Mouse (Mus musculus) limb, embryonic 15.5 days (tissue): ENCODE measurements at regions not wholly inside any gene's neighbourhood (a gene's known extent, or its start where the extent isn't known, plus 50 kb on each side); places are given as distances from the start of the nearest gene placed in this dataset.

Source experiments
- ATAC-seq: fragments of 200-750 bp; cut with Nextera tagmentation; 2 replicates; pipeline ENCODE4 v1.8.0; 2017; ENCODE audit warnings: low read depth, moderate TSS enrichment; ENCODE audit not compliant: insufficient number of reproducible peaks, low FRiP score, low TSS enrichment
- H3K27ac ChIP-seq: fragments of 300-500 bp; sonication (generic); 2 replicates; pipeline ENCODE4 v1.5.1; 2015; ENCODE audit warnings: moderate library complexity, mild to moderate bottlenecking, inconsistent platforms
- H3K27me3 ChIP-seq: fragments of 300-500 bp; sonication (generic); 2 replicates; pipeline ENCODE4 v1.6.1; 2015; ENCODE audit warnings: inconsistent platforms
- H3K36me3 ChIP-seq: fragments of 300-500 bp; sonication (generic); 2 replicates; pipeline ENCODE4 v1.6.1; 2015; ENCODE audit warnings: inconsistent platforms
- H3K4me1 ChIP-seq: fragments of 300-500 bp; sonication (generic); 2 replicates; pipeline ENCODE4 v1.6.1; 2015; ENCODE audit warnings: inconsistent platforms
- H3K4me2 ChIP-seq: fragments of 300-500 bp; sonication (generic); 2 replicates; pipeline ENCODE4 v1.6.1; 2015; ENCODE audit warnings: mild to moderate bottlenecking, inconsistent platforms
- H3K4me3 ChIP-seq: fragments of 300-500 bp; sonication (generic); 2 replicates; pipeline ENCODE4 v1.5.1; 2015; ENCODE audit warnings: mild to moderate bottlenecking, inconsistent platforms
- H3K9ac ChIP-seq: fragments of 300-500 bp; sonication (generic); 2 replicates; pipeline ENCODE4 v1.6.1; 2015; ENCODE audit warnings: inconsistent platforms
- H3K9me3 ChIP-seq: fragments of 300-500 bp; sonication (generic); 2 replicates; pipeline ENCODE4 v1.6.1; 2016; ENCODE audit warnings: inconsistent platforms
- WGBS: fragments of 180-500 bp; shearing (Covaris S2); methylation state at CpG from one replicate; pipeline ENCODE4 v1.1.7; 2015; 5-methylcytosine and 5-hydroxymethylcytosine counted together

GRCm38 (mm10) chr11:89932231-89932865 is 70.3 kb downstream of the Pctp start:
- H3K27ac ChIP-seq: no peak overlapping the region
- H3K9me3 ChIP-seq: no peaks in the 10 kb centered on the region
- H3K4me1 ChIP-seq: no peaks in the 10 kb centered on the region
- no peaks in the 10 kb centered on the region for H3K27me3 ChIP-seq
- H3K4me2 ChIP-seq: no peak overlapping the region
- H3K4me3 ChIP-seq: no peak overlapping the region
- no peak for ATAC-seq
- WGBS: 63% methylated on average over 8 of the region's 8 CpGs
- no peak overlapping the region for H3K9ac ChIP-seq
- H3K36me3 ChIP-seq: no peaks in the 10 kb centered on the region

- no peak overlapping the region for H3K27ac ChIP-seq
- ATAC-seq: no peak
- H3K9ac ChIP-seq: no peak overlapping the region
- no peaks in the 10 kb centered on the region for H3K27me3 ChIP-seq
- H3K9me3 ChIP-seq: no peaks in the 10 kb centered on the region
- WGBS: 82% methylated on average over 12 of the region's 12 CpGs
- no peak overlapping the region for H3K4me2 ChIP-seq
- no peak overlapping the region for H3K4me3 ChIP-seq
- H3K36me3 ChIP-seq: no peaks in the 10 kb centered on the region
- no peaks in the 10 kb centered on the region for H3K4me1 ChIP-seq
Observed at GRCm38 (mm10) chr11:89929115-89929988, 73.3 kb downstream of the Pctp start.

DNA sequence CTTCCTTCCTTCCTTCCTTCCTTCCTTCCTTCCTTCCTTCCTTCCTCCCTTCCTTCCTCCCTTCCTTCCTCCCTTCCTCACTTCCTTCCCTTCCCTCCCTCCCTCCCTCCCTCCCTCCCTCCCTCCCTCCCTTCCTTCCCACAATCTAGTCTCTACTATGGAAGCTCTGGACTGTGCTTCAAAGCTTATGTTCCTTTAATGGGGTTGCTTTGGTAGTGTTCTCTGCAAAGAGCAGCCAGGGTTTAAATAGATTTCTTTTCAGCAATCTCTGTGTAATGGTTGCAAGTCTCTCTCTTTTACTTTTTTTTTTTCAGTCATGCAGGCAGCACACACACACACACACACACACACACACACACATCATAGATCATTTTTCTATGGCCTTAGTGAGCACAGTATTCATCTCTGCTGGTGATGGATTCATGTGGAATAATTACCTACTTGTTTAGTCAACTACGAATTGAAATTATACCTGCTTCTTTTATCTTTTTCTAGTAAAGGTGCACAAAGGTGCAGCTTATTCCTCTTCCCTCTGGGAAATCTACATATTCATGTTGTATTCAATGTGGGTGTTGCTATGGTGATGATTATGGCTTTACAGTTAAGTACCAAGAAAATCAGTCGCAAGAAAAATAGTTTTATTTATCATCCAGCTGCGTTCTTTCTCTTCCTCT is 75.1 kb downstream of the Pctp start:
- H3K27me3 ChIP-seq: no peaks in the 10 kb centered on the region
- H3K4me2 ChIP-seq: no peak overlapping the region
- no peak for ATAC-seq
- no peaks in the 10 kb centered on the region for H3K4me1 ChIP-seq
- no peaks in the 10 kb centered on the region for H3K9me3 ChIP-seq
- no peak overlapping the region for H3K4me3 ChIP-seq
- no peaks in the 10 kb centered on the region for H3K36me3 ChIP-seq
- no peak overlapping the region for H3K27ac ChIP-seq
- 84% methylated on average over 3 of the region's 3 CpGs for WGBS
- H3K9ac ChIP-seq: no peak overlapping the region

- Histone ChIP-seq H3K36me3 (no peaks in the 10 kb centered on the region), H3K9me3 (no peaks in the 10 kb centered on the region), H3K27ac (no peak overlapping the region), H3K9ac (no peak overlapping the region), H3K27me3 (no peaks in the 10 kb centered on the region), H3K4me2 (no peak overlapping the region), H3K4me1 (no peaks in the 10 kb centered on the region), H3K4me3 (no peak overlapping the region)
- no peak for ATAC-seq
- WGBS: 54% methylated on average over 6 of the region's 6 CpGs
Observed at GRCm38 (mm10) chr11:89922551-89922950, 80.1 kb downstream of the Pctp start.

GRCm38 (mm10) chr11:89921146-89921545 is 81.5 kb downstream of the Pctp start:
- Histone ChIP-seq H3K4me3 (no peak overlapping the region), H3K36me3 (no peaks in the 10 kb centered on the region), H3K4me1 (no peaks in the 10 kb centered on the region), H3K27me3 (no peaks in the 10 kb centered on the region), H3K9me3 (no peaks in the 10 kb centered on the region), H3K9ac (no peak overlapping the region), H3K27ac (no peak overlapping the region), H3K4me2 (no peak overlapping the region)
- 0 out of 2 replicates have a peak, but pooled peaks have one; percentile 52 for ATAC-seq
- 32% methylated on average over 6 of the region's 6 CpGs for WGBS

DNA sequence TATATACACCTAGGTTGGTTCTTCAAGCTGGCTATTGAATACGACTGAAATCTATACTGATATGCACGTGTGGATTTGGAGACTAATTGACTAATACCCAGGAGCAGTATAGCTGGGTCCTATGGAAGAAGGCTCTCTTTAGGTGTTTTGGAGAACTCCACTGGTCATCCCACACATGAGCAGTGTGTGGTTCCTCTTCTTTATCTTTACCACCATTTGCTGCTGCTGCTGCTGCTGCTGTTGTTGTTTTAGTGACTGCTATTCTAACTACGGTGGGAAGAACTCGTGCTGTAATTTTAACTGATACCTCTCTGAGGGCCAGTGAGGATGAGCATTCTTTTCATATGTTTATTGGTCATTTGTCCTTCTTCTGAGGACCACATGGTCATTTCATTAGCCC is 86.9 kb downstream of the Pctp start:
- 76% methylated on average over 4 of the region's 4 CpGs for WGBS
- Histone ChIP-seq H3K9ac (no peak overlapping the region), H3K27ac (no peak overlapping the region), H3K27me3 (no peaks in the 10 kb centered on the region), H3K9me3 (no peaks in the 10 kb centered on the region), H3K4me2 (no peak overlapping the region), H3K36me3 (no peaks in the 10 kb centered on the region), H3K4me1 (no peaks in the 10 kb centered on the region), H3K4me3 (no peak overlapping the region)
- ATAC-seq: no peak

DNA sequence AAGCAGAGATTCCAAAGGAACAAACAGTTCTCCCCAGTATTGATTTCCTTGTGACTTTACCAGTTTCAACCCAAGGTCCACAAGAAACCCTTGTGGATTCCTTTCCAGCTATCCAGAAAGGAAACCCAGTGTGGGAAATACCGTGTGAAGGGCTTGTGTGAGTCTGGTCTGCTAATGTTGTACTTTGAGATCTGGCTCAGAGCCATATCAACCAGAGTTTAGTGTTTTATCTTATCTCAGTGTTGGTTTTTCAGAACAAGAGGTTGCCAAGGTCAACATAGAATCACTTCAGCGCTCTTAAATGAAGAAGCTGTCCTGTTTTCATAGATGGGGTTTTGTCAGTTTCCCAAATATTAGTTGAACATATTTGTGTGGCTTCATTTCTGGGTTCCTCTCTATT is 88.1 kb downstream of the Pctp start:
- ATAC-seq: no peak
- Histone ChIP-seq H3K4me1 (no peaks in the 10 kb centered on the region), H3K36me3 (no peaks in the 10 kb centered on the region), H3K27me3 (no peaks in the 10 kb centered on the region), H3K4me3 (no peak overlapping the region), H3K4me2 (no peak overlapping the region), H3K9ac (no peak overlapping the region), H3K9me3 (no peaks in the 10 kb centered on the region), H3K27ac (no peak overlapping the region)
- 80% methylated on average over 2 of the region's 2 CpGs for WGBS

- Histone ChIP-seq H3K9ac (no peak overlapping the region), H3K27me3 (no peaks in the 10 kb centered on the region), H3K36me3 (no peaks in the 10 kb centered on the region), H3K27ac (no peak overlapping the region), H3K4me2 (no peak overlapping the region), H3K4me3 (no peak overlapping the region), H3K4me1 (no peaks in the 10 kb centered on the region), H3K9me3 (no peaks in the 10 kb centered on the region)
- 49% methylated on average over 9 of the region's 9 CpGs for WGBS
- no peak for ATAC-seq
Observed at GRCm38 (mm10) chr11:89901241-89901740, 101.4 kb downstream of the Pctp start.

DNA sequence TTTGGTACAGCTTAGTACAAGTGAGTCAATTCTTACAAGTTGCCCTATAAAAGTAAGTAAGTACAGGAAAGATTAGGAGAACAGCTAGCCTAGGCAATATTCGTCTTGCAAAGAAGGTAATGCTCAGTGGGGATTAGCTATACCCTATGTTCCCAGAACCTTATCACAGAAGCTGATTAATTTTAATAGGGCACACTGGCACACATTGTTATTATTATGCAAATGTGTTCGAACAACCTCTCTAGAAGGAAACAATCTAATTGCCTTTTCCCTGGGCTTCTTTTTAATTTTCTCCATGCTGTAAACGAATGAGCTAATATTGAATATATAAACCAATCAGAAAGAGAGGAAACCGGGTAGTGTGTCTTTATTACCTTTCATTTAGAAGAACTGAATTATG is 104.2 kb downstream of the Pctp start:
- no peak overlapping the region for H3K4me3 ChIP-seq
- H3K36me3 ChIP-seq: no peaks in the 10 kb centered on the region
- no peaks in the 10 kb centered on the region for H3K27me3 ChIP-seq
- H3K9ac ChIP-seq: no peak overlapping the region
- ATAC-seq: no peak
- WGBS: 65% methylated on average over 4 of the region's 4 CpGs
- no peak overlapping the region for H3K4me2 ChIP-seq
- no peaks in the 10 kb centered on the region for H3K4me1 ChIP-seq
- no peak overlapping the region for H3K27ac ChIP-seq
- H3K9me3 ChIP-seq: no peaks in the 10 kb centered on the region

- Histone ChIP-seq H3K4me3 (no peak overlapping the region), H3K27ac (no peak overlapping the region), H3K36me3 (no peaks in the 10 kb centered on the region), H3K4me2 (no peak overlapping the region), H3K9ac (no peak overlapping the region), H3K27me3 (no peaks in the 10 kb centered on the region), H3K4me1 (no peaks in the 10 kb centered on the region), H3K9me3 (no peaks in the 10 kb centered on the region)
- 67% methylated on average over 3 of the region's 3 CpGs for WGBS
- ATAC-seq: no peak
Observed at GRCm38 (mm10) chr11:89896854-89897253, 105.8 kb downstream of the Pctp start.

GRCm38 (mm10) chr11:89871587-89871986 is 94.1 kb upstream of the Ankfn1 start:
- WGBS: 52% methylated on average over 2 of the region's 2 CpGs
- H3K9ac ChIP-seq: no peak overlapping the region
- H3K36me3 ChIP-seq: no peaks in the 10 kb centered on the region
- no peak for ATAC-seq
- H3K27ac ChIP-seq: no peak overlapping the region
- no peak overlapping the region for H3K4me3 ChIP-seq
- H3K9me3 ChIP-seq: no peaks in the 10 kb centered on the region
- no peak overlapping the region for H3K4me2 ChIP-seq
- H3K4me1 ChIP-seq: no peaks in the 10 kb centered on the region
- H3K27me3 ChIP-seq: no peaks in the 10 kb centered on the region

DNA sequence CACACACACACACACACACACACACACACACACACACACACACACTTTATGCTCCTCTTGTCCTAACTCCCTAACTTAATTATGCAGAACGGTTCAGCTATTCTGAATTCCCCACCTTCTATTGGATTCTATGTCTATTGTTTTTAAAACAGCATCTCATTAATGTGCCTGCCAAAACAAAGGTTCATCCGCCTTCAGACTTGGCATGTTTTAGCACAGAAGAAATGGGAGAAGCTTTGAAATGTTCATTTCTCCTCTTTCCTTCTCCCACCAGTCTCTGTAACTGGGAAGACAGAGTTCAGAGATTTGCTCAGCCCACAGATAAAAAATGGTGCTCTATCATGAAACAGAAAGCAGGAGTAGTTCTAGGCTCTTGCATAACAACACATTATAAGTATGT is 90.1 kb upstream of the Ankfn1 start:
- Histone ChIP-seq H3K4me1 (no peaks in the 10 kb centered on the region), H3K9me3 (no peaks in the 10 kb centered on the region), H3K27me3 (no peaks in the 10 kb centered on the region), H3K36me3 (no peaks in the 10 kb centered on the region), H3K4me3 (no peak overlapping the region), H3K4me2 (no peak overlapping the region), H3K27ac (no peak overlapping the region), H3K9ac (no peak overlapping the region)
- 84% methylated on average over 2 of the region's 2 CpGs for WGBS
- ATAC-seq: no peak
